Mouse (Mus musculus): ENCODE measurements at regions not wholly inside any gene's neighbourhood (a gene's known extent, or its start where the extent isn't known, plus 50 kb on each side); places are given as distances from the start of the nearest gene placed in this dataset.
A peak's percentile ranks its signal among the peaks of the same experiment; 100 is the strongest.

DNA sequence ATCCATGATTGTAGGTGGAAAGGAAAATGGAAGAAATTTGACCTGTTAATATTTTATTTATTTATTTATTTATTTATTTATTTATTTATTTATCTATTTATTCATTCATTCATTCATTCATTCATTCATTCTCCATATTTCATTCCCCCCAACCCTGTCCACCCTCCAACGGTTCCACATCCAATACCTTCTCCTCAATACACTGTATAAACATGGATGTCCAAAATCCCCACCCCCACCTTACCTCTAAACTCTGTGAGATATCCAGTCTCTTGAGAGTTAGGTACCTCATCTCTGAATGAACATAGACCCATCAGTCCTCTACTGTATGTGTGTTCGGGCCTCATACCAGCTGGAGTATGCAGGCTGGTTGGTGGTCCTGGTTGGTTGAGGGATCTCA, 212.2 kb downstream of the Cdh7 start:
- 92% methylated on average over 2 of the region's 2 CpGs for WGBS
- no peaks in the 10 kb centered on the region for H3K9me3 ChIP-seq (replicated peaks)
- H3K4me3 ChIP-seq (replicated peaks): no peak overlapping the region
- H3K27me3 ChIP-seq (replicated peaks): no peaks in the 10 kb centered on the region
- H3K4me2 ChIP-seq: no peak overlapping the region
- H3K36me3 ChIP-seq: no peaks in the 10 kb centered on the region
- no peaks in the 10 kb centered on the region for H3K4me1 ChIP-seq
- no peak overlapping the region for H3K27ac ChIP-seq (replicated peaks)
- H3K9ac ChIP-seq (replicated peaks): no peak overlapping the region
- ATAC-seq (ENCODE audit: low FRiP score): no peak

GRCm38 (mm10) chr1:110215956-110216355, 233.7 kb downstream of the Cdh7 start:
- ATAC-seq (ENCODE audit: low FRiP score): no peak
- WGBS: 94% methylated on average over 1 of the region's 1 CpGs

DNA sequence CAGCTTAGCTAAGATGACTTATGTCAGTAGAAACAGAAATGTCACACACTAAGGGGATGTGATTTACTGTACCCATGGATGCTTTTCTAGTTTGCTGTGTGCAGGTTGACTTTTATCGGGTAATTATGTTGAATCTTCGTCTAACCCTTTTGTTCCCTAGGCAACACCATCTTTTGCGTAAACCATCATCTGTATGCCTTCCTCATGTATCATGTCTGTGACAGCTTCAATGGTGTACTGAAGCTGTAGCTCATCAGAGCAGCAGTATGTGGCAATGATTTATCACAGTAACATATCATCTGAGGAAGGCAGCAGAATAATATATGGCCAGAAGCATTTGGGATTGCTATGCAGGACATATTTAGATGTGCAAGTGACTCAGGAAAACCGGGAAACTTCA, 264.0 kb downstream of the Cdh7 start:
- Histone ChIP-seq H3K9me3 (replicated peaks) (no peaks in the 10 kb centered on the region), H3K36me3 (no peaks in the 10 kb centered on the region), H3K4me2 (no peak overlapping the region), H3K4me1 (no peaks in the 10 kb centered on the region), H3K9ac (replicated peaks) (no peak overlapping the region), H3K27me3 (replicated peaks) (no peaks in the 10 kb centered on the region), H3K27ac (replicated peaks) (no peak overlapping the region), H3K4me3 (replicated peaks) (no peak overlapping the region)
- 43% methylated on average over 4 of the region's 4 CpGs for WGBS
- peak; percentile 68; the same call in 1 of the 2 replicates for ATAC-seq (ENCODE audit: low FRiP score)

More at GRCm38 (mm10) chr1:110215956-110216355, 233.7 kb downstream of the Cdh7 start:
- H3K36me3 ChIP-seq: no peaks in the 10 kb centered on the region
- no peak overlapping the region for H3K4me2 ChIP-seq
- no peaks in the 10 kb centered on the region for H3K27me3 ChIP-seq (replicated peaks)
- H3K4me1 ChIP-seq: no peaks in the 10 kb centered on the region
- H3K9me3 ChIP-seq (replicated peaks): no peaks in the 10 kb centered on the region
- H3K9ac ChIP-seq (replicated peaks): no peak overlapping the region
- no peak overlapping the region for H3K27ac ChIP-seq (replicated peaks)
- no peak overlapping the region for H3K4me3 ChIP-seq (replicated peaks)

Data from neural tube, embryonic 15.5 days (tissue).